Mouse (Mus musculus): Measurements from ENCODE around the gene Camk1d. TPM values are rescaled to one million over a fixed set of nuclear protein-coding genes. Genes with fewer than 3 reads are reported as not detected.

Gene Camk1d
- polyA plus RNA-seq, 1 experiment, result 14.3 TPM

GRCm38 (mm10) chr2:5305156-5305555, 409.2 kb downstream of the Camk1d start:
- Histone ChIP-seq H3K4me3 (ENCODE audit: low read depth, low read length) (no peak overlapping the region), H3K4me1 (ENCODE audit: control insufficient read depth, insufficient read depth, insufficient read length, low read length) (no peaks in the 10 kb centered on the region), H3K27ac (ENCODE audit: insufficient read depth, low read depth, low read length) (no peak overlapping the region), H3K27me3 (ENCODE audit: control insufficient read depth, insufficient read depth, low read length) (no peaks in the 10 kb centered on the region), H3K36me3 (ENCODE audit: control insufficient read depth, insufficient read depth, low read length) (peaks cover 20% of the 10 kb centered on the region)
- WGBS, result 88% methylated on average over 3 of the region's 3 CpGs
- TF ChIP-seq POLR2A (IDR thresholded peaks at IDR 0.05; ENCODE audit: low read depth, low read length), result no peak
- TF ChIP-seq CTCF (IDR thresholded peaks at IDR 0.05; ENCODE audit: extremely low read depth, insufficient read length, insufficient replicate concordance, low read depth, low read length), result no peak

DNA sequence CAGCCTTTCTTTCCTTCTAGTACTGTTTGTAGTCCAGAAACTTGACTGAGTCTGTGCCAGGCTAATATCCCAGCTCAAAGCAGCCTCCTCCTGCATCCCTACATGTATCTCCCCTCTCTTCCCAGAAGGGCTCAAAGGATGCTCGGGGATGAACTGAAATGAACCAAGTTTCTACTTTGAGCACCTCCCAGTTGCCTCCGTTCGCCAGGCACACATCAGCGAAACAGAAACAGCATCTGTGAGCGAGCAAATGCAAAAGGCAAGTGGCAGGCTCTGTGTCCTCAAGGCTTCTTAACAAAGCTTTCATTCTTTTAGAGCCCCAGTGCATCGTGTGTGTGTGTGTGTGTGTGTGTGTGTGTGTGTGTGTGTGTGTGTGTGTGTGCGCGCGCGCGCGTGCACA, 409.9 kb downstream of the Camk1d start:
- Histone ChIP-seq H3K4me3 (ENCODE audit: low read depth, low read length) (no peak overlapping the region), H3K4me1 (ENCODE audit: control insufficient read depth, insufficient read depth, insufficient read length, low read length) (no peaks in the 10 kb centered on the region), H3K36me3 (ENCODE audit: control insufficient read depth, insufficient read depth, low read length) (peaks cover 21% of the 10 kb centered on the region), H3K27ac (ENCODE audit: insufficient read depth, low read depth, low read length) (no peak overlapping the region), H3K27me3 (ENCODE audit: control insufficient read depth, insufficient read depth, low read length) (no peaks in the 10 kb centered on the region)
- TF ChIP-seq POLR2A (IDR thresholded peaks at IDR 0.05; ENCODE audit: low read depth, low read length), result no peak
- no peak for TF ChIP-seq CTCF (IDR thresholded peaks at IDR 0.05; ENCODE audit: extremely low read depth, insufficient read length, insufficient replicate concordance, low read depth, low read length)
- 94% methylated on average over 12 of the region's 12 CpGs for WGBS

DNA sequence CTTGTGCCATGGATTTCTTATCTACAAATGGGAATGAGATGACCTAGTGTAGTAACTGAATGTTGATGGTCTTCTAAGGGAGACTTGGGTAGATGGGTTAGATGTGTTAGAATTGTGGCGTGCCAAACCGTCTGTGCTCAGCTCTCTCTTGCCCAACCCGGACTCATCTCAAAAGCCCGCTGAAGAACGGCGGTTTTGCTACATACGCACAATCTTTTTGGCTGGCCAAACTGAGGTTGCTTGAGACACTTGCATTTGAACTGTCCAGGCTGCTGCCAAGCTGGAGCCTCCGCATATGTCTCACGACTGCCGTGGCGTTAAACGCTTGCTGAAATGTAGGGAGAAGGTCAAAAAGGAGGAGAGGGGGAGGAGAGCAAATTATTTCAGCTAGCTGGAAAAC, 413.0 kb downstream of the Camk1d start:
- Histone ChIP-seq H3K36me3 (ENCODE audit: control insufficient read depth, insufficient read depth, low read length) (peaks cover 41% of the 10 kb centered on the region), H3K27ac (ENCODE audit: insufficient read depth, low read depth, low read length) (no peak overlapping the region), H3K4me3 (ENCODE audit: low read depth, low read length) (no peak overlapping the region), H3K27me3 (ENCODE audit: control insufficient read depth, insufficient read depth, low read length) (no peaks in the 10 kb centered on the region), H3K4me1 (ENCODE audit: control insufficient read depth, insufficient read depth, insufficient read length, low read length) (no peaks in the 10 kb centered on the region)
- WGBS, result 87% methylated on average over 12 of the region's 12 CpGs
- TF ChIP-seq CTCF (IDR thresholded peaks at IDR 0.05; ENCODE audit: extremely low read depth, insufficient read length, insufficient replicate concordance, low read depth, low read length) (no peak), POLR2A (IDR thresholded peaks at IDR 0.05; ENCODE audit: low read depth, low read length) (no peak)

- TF ChIP-seq CTCF (IDR thresholded peaks at IDR 0.05; ENCODE audit: extremely low read depth, insufficient read length, insufficient replicate concordance, low read depth, low read length) (no peak), POLR2A (IDR thresholded peaks at IDR 0.05; ENCODE audit: low read depth, low read length) (no peak)
- 77% methylated on average over 10 of the region's 10 CpGs for WGBS
- no peak overlapping the region for H3K4me3 ChIP-seq (ENCODE audit: low read depth, low read length)
Measured at GRCm38 (mm10) chr2:5298071-5298470, 416.2 kb downstream of the Camk1d start.

GRCm38 (mm10) chr2:5296749-5297545, 417.4 kb downstream of the Camk1d start:
- Histone ChIP-seq H3K36me3 (ENCODE audit: control insufficient read depth, insufficient read depth, low read length) (peaks cover 39% of the 10 kb centered on the region), H3K27ac (ENCODE audit: insufficient read depth, low read depth, low read length) (no peak overlapping the region), H3K27me3 (ENCODE audit: control insufficient read depth, insufficient read depth, low read length) (no peaks in the 10 kb centered on the region), H3K4me1 (ENCODE audit: control insufficient read depth, insufficient read depth, insufficient read length, low read length) (no peaks in the 10 kb centered on the region), H3K4me3 (ENCODE audit: low read depth, low read length) (no peak overlapping the region)
- 93% methylated on average over 11 of the region's 11 CpGs for WGBS
- TF ChIP-seq POLR2A (IDR thresholded peaks at IDR 0.05; ENCODE audit: low read depth, low read length), result no peak
- TF ChIP-seq CTCF (IDR thresholded peaks at IDR 0.05; ENCODE audit: extremely low read depth, insufficient read length, insufficient replicate concordance, low read depth, low read length), result no peak

More at GRCm38 (mm10) chr2:5298071-5298470, 416.2 kb downstream of the Camk1d start:
- no peaks in the 10 kb centered on the region for H3K27me3 ChIP-seq (ENCODE audit: control insufficient read depth, insufficient read depth, low read length)
- no peak overlapping the region for H3K27ac ChIP-seq (ENCODE audit: insufficient read depth, low read depth, low read length)
- peaks cover 39% of the 10 kb centered on the region for H3K36me3 ChIP-seq (ENCODE audit: control insufficient read depth, insufficient read depth, low read length)
- H3K4me1 ChIP-seq (ENCODE audit: control insufficient read depth, insufficient read depth, insufficient read length, low read length), result no peaks in the 10 kb centered on the region

DNA sequence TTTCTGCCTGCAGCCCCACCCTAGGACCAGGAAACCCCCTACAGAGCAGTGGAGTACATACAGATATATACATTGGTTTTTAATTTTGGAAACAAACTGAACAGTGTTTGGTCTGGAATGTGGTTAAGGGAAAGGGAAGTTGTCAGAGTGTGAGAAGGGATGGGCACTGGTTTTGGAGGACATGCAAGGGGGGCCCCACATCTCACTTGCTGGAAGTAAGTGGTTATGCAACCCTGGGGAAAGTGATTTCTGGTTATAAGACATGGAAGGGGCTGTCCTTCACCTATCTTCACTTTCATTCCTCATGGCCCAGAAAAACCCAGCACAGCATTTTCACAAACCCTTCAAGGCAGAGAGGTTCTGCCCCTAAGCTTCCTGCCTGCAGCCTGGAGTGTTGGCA, 419.2 kb downstream of the Camk1d start:
- no peaks in the 10 kb centered on the region for H3K4me1 ChIP-seq (ENCODE audit: control insufficient read depth, insufficient read depth, insufficient read length, low read length)
- no peak overlapping the region for H3K4me3 ChIP-seq (ENCODE audit: low read depth, low read length)
- H3K27ac ChIP-seq (ENCODE audit: insufficient read depth, low read depth, low read length), result no peak overlapping the region
- no peak for TF ChIP-seq CTCF (IDR thresholded peaks at IDR 0.05; ENCODE audit: extremely low read depth, insufficient read length, insufficient replicate concordance, low read depth, low read length)
- no peak for TF ChIP-seq POLR2A (IDR thresholded peaks at IDR 0.05; ENCODE audit: low read depth, low read length)
- peaks cover 27% of the 10 kb centered on the region for H3K36me3 ChIP-seq (ENCODE audit: control insufficient read depth, insufficient read depth, low read length)
- H3K27me3 ChIP-seq (ENCODE audit: control insufficient read depth, insufficient read depth, low read length), result no peaks in the 10 kb centered on the region

- Histone ChIP-seq H3K4me3 (ENCODE audit: low read depth, low read length) (no peak overlapping the region), H3K4me1 (ENCODE audit: control insufficient read depth, insufficient read depth, insufficient read length, low read length) (no peaks in the 10 kb centered on the region), H3K36me3 (ENCODE audit: control insufficient read depth, insufficient read depth, low read length) (peaks cover 23% of the 10 kb centered on the region), H3K27ac (ENCODE audit: insufficient read depth, low read depth, low read length) (no peak overlapping the region), H3K27me3 (ENCODE audit: control insufficient read depth, insufficient read depth, low read length) (no peaks in the 10 kb centered on the region)
- TF ChIP-seq POLR2A (IDR thresholded peaks at IDR 0.05; ENCODE audit: low read depth, low read length) (no peak), CTCF (IDR thresholded peaks at IDR 0.05; ENCODE audit: extremely low read depth, insufficient read length, insufficient replicate concordance, low read depth, low read length) (no peak)
- 84% methylated on average over 5 of the region's 5 CpGs for WGBS
Measured at GRCm38 (mm10) chr2:5294451-5294850, 419.9 kb downstream of the Camk1d start.

All from small intestine, adult 2 months (tissue).